Mouse (Mus musculus): Measurements from ENCODE around the gene Dpyd.

Gene Dpyd

DNA sequence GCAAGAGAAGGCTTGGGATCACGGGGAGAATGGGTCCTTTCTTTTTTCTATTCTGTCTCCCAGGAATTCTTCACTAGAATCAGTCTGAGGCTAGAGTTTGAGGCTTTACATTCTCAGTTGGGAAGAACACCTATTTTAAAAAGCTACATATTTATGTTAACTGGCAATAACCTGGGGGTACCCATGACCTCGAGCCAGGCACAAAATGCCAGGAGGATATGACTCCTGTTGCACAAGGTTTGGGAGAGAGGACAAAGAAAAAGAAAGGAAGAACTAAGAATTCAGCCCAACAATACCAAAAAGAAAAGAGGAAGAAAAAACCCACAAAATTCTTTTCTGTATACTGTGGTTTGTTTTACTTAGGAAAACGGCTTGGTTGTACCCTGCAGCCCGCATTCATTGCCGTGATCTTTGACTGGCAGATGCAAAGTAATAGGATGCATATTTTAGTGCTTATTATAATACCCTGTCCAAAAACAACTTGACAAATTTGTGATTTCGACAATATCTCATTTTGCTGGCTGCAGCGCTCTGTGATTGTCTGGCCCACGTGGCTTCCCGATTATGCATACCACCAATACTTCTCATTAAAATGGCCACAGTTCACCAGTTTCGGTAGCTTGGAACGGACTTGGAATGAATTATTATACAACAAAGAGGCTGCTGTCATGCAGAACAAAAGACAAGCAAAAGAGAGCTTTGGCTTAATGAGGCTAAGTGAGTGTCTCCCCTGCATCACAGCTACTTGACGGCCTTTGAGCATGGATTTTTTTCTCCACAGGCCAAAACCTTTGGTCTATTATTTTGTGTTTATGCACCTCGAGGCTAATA is 799.8 kb downstream of the Dpyd start:
- DNase-seq (ENCODE audit: extremely low spot score), result no peak

DNA sequence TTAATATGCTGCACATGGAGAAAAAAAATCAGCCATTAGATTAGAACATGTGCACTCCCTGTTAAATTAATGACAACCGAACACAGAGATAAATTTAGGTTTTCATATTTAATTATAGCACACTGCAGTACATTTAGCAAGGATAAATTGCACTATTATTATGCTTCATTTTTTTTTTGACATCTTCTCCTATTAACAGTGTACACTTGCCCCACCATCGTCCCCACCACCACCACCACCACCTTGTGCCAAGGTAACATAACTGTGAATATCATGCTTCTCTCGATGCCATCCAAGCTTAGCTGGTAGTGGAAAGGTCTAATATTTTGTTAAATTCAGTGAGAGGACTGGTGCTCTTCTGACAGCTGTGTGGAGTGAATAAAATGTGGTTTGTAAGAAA is 800.5 kb downstream of the Dpyd start:
- no peak for DNase-seq (ENCODE audit: extremely low spot score)

DNA sequence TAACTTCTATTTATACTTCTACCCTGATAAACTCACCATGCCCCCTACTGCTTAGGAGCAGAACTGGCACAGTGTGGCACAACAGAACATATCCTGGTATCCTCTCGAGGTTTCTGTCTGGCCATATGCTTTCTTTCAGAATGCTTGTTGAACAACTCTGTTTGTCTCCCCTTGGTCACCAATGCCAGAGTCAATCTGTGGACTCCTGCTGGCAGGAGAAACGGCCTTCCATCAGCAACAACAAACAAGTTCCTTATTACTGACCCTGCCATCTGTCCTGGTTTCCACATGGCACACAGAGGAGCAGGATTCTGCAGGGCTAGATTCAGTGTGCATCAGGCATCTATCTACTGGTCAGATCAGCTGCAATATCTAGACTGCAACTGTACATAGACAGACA is 807.0 kb downstream of the Dpyd start:
- no peak for DNase-seq (ENCODE audit: extremely low spot score)

GRCm38 (mm10) chr3:119381119-119381518 is 819.2 kb downstream of the Dpyd start:
- DNase-seq (ENCODE audit: extremely low spot score), result no peak

GRCm38 (mm10) chr3:119382395-119382794 is 820.5 kb downstream of the Dpyd start:
- DNase-seq (ENCODE audit: extremely low spot score), result no peak

- peak; percentile 24 for DNase-seq (ENCODE audit: extremely low spot score)
Measured at GRCm38 (mm10) chr3:119387332-119388105, 825.6 kb downstream of the Dpyd start.

DNA sequence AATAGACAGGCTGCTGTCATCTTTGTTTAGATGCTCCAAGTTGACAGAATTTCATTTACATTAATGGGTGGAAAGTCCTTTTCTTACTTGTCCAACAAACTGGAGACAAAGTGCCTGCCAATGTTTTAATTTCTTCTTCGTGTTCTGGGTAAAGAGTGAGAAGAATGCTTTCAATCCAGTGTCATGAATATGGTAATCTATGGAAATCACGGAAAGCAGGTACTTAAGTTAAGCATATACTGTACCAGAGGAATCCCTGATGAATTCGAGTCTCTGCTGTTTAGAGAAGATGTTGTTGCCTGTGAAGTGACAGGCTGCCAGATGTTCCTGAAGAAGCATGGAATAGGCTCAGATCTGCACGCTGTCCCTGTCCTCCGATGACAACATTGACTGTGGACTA is 835.3 kb downstream of the Dpyd start:
- DNase-seq (ENCODE audit: extremely low spot score), result no peak

- no peak for DNase-seq (ENCODE audit: extremely low spot score)
Measured at GRCm38 (mm10) chr3:119402836-119403728, 841.2 kb downstream of the Dpyd start.

DNA sequence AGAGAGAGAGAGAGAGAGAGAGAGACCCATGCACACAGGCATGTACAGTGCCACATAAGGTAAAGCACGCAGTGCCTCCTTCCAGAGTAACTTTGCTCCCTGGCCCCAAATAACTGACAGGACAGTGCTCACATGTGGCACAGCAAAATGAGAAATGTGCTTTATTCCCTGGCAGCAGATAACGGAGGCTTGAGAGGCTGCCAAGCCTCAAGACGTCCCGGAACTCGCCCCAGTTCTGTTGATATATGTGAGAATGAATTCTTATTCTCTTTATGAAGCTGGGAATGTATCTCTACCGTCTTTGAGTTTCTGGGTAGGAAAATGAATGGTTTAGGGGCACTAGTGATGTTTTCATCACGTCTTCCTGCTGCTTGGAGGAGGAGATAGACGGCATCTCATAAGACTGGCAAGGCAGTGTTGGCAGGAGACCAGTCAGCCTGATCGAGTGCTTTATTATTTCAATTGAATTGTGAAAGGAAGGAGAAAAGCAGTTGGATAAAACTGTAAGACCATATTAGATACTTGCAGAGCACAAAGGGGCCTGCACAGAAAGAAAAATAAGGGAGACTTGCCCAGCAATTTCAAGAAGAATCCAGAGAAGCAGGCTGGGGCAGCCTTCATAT is 857.3 kb downstream of the Dpyd start:
- DNase-seq (ENCODE audit: extremely low spot score), result no peak

GRCm38 (mm10) chr3:119419745-119420144 is 857.8 kb downstream of the Dpyd start:
- no peak for DNase-seq (ENCODE audit: extremely low spot score)

DNA sequence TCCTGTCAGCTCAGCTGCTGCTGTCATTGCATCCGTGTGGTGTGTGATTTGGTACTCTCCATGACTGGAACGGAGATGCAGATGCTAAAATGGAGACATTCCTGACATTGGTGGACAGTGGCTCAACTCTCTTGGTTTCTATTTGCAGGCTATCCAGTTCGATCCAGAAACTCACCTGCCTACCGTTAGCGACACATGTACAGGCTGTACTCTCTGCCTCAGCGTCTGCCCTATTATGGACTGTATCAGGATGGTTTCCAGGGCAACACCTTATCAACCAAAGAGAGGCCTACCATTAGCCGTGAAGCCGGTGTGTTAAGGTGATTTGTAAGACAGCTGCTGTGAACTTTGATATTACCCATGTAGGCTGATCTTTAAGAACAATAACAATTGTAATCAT is 869.4 kb downstream of the Dpyd start:
- DNase-seq (ENCODE audit: extremely low spot score), result no peak

DNA sequence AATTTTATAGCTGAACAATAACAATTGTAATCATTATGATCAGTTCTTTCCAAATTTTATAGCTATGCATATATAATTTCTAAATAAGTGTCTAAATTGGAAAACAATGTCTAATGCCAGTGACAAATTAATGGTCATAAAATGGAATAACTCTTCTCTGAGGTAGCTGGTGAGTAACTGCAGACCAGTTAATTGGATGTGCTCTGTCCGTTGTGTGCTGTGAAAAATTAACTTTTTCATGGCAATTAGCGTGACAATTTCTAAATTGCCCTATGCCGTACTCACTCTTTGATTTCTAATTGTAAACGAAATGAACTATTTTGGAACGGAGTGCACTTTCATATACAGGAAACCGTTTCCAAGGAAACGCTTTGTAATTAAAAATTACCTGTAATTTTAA is 869.8 kb downstream of the Dpyd start:
- DNase-seq (ENCODE audit: extremely low spot score), result no peak

GRCm38 (mm10) chr3:119447559-119447958 is 885.6 kb downstream of the Dpyd start:
- DNase-seq (ENCODE audit: extremely low spot score), result no peak

GRCm38 (mm10) chr3:119464073-119464472 is 902.1 kb downstream of the Dpyd start:
- DNase-seq (ENCODE audit: extremely low spot score), result no peak

- no peak for DNase-seq (ENCODE audit: extremely low spot score)
Measured at GRCm38 (mm10) chr3:119464479-119464878, 902.5 kb downstream of the Dpyd start.

DNA sequence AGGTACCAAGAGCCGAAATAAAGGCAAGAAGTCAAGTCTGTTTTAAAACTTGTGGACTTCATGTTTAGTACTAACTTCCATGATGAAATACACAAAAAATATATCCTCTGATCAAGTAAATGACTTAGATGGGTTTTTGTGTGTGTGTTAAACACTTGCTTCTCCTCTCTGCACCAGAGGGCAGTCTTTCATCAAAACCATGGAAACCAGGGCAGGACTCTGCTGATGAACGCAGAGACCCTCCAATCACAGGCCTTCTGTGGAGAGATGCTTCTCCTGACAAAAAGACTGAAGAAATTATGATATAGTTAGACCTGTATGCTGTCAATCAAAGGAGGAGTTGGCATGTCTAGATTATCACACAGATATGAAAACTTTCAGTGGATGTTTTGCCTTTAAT is 905.8 kb downstream of the Dpyd start:
- DNase-seq (ENCODE audit: extremely low spot score), result no peak

Data from embryo, embryonic 9.5 days (tissue).